Mouse (Mus musculus): ENCODE results near the gene Zeb2.
"Not testable (repeated sequence)": the region's sequence is repeated elsewhere in the genome, so short reads cannot be mapped to it uniquely, and the experiment has no call there.

The Zeb2 gene

DNA sequence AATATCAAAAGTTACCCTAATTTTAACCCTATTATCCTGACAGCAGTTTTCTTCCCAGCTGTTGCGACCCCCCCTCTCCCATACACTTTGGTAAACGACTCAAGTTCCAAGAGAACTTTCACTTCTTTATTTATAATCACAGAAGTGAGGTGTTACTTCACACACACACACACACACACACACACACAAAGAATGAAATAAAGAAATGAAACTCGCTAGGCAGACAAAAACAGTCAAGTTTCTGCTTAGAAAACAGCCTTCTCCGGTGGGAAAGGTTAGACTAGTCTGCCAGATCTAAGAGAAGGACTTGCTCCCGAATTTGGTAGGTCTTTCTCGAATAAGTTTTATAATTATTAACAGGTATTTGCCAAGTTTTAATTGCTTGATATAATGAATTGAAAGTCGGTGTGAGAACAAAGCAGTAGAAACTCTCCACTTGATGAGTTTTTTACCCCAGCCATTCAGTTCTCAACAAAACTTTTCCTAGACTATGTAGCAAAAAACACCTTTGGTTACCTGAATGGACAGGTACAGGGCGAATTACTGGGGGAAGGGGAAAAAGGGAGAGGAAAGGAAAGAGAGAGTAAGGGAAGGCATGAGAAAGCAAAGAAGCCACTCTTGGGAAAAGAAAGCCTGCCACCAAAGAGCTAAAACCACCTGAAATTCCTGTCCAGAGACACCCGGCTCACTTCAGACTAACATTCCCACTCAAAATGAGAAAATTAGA is 5.0 kb downstream of the Zeb2 start:
- DNase-seq (ENCODE audit: low read depth), result no peak

DNA sequence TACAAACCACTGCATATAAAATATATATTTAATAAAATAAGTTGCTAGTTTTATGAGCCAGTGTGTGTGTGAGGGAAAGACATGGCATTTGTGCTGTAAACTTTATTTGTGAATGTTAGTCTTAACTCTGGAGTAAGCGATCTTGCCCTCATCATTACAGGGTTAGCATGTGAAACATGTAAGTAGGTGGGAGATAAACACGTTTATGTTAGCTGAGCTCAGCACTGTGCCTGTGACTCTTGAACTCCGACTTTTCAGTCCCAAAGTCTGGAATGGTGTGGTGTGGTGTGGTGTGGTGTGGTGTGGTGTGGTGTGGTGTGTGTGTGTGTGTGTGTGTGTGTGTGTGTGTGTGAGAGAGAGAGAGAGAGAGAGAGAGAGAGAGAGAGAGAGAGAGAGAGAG is 5.6 kb downstream of the Zeb2 start:
- DNase-seq (ENCODE audit: low read depth), result not testable (repeated sequence)

DNA sequence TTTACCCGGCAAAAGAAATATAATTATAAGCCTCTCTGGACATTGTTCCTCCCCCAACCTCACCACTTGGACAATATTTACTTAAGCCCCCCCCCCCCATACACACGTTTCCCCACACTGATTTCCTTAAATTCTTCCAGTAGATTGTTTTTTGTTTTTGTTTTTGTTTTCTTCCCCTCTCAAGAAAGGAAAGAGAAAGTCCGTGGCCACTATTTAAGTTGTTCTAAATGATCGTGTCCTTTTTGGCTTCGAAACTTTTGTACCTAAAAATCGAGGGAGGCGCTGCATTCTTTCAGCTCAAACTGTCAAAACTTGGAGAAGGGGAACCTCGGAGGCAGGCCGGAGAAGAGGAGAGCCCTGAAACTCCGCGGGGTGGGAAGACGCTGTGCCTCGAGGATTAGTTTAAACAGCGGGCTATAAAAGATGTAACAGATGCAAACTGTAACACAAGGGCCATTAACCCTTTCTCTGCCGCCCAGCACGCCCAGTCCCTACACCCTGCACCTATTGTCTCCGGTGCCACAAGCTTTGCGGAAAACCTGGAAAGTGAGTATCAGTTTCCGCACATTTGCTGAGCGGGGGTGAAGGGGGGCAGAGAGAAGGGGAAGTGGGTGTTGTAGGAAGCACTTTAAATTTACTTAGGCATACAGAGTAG is 6.3 kb downstream of the Zeb2 start:
- DNase-seq (ENCODE audit: low read depth), result no peak

DNA sequence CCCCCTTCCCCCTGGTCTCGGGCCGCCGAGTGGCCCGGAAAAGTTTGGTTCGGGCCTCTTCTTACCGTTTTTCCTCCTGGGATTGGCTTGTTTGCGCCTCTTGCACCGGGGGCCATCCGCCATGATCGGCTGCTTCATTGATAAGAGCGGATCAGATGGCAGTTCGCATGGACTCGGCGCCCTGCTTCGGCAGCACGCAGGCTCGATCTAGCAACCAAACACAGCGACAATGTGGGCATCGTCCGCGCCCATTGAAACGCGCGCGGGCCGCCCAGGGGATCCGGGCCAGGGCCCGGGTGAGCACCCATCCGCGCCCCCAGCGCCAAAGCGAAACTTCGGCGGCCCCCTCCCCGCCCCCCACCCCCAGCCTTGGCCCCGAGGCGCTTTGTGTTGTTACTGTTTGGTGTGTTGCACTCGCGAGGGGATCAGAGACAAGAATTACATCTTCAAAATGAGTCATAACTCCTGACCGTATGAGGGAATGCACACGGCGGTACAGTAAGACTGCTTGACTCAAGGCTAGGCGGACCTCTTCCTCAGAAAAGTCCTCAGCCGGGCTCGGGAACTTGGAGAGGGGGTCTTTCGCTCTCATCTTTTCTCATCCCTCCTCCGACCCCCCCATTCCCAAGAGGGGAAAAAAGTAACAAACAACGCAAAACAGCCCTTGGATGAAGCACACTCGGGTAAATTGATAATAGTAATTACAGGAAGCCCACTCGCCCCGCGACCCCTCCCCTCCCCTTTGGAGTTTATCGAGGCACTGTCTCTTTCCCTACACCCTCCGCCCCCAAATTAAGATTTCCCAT is 7.0 kb downstream of the Zeb2 start:
- no peak for DNase-seq (ENCODE audit: low read depth)

DNA sequence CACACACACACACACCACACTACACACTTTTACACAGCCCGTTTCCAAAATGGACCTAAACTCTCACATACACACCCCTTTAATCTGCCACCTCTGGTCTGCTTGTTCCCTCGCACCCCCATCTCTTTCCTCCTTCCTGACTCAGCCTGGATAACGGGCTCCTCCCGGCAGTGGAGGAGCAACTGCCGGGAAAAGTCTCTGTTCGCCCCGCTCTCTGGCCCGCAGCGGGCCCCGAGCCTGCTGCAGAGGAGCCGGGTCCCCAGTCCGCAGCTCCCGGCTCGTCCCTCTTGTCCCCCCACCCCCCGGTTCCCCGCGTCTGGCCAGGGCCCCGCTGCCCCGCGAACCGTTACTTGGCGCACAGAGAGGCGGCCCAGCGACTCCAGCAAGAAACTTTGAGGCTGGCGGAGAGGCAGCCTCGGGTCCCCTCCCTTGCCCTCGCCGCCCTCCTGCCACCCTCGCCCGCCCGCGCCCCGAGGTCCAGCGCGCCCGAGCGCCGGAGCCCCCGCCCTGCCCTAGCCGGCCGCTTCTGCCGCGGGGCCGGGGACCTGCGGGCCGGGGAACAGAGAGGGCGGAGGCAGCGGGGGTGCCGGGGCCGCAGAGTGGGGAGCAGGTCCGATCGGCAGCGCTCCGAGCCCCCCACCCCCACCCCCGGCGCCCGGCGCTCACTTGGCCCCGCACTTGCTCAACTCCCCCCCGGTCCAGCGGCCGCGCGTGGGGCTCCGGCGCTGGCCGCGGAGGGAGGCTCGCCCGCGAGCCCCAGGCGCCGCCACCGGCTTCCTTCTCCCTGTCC is 7.8 kb downstream of the Zeb2 start:
- no peak for DNase-seq (ENCODE audit: low read depth)

DNA sequence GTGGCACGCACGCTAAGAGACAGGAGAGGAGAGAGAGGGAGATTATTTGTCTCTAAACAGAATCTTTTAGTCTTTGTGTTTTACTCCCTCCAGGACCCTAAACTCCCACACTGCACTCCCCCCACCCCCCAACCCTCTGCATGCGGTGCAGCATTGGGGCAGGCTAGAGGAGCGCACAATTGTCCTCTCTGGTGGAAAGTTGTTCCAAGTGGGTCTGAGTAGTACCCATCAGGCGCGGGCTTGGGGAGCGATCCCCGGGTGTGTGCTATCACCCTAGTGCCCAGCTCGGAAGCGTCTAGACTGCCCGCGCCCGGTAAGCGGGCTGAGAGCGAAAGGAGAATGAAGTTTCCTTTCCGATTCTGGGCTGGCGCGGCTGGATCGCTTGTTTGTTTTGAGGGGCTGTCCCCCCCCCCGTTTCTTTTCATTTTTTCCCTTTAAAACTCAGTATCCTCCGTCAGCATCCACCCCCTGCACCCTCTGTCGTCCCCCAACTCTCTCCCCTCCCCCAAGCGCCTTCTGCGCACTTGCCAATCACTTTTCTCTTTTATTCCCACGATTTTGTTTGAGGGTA is 8.6 kb downstream of the Zeb2 start:
- no peak for DNase-seq (ENCODE audit: low read depth)

DNA sequence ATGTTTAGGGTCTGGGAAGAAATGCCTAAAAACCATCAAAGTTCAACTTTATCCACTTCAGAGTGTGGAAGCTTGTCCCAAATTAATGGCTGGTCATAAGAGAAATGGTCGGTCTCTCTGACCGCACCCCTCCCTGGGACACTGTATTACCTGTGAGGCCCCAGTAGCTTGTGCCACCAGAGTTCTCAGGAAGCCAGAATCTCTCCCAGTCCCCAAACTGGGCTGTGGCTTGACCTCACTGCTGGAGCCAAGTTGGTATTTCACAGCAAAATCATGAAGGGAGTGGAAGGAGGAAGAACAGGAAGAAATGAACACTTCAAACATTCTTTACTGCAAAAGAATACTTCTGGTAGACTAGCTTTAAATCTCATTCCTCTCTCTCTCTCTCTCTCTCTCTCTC is 9.6 kb downstream of the Zeb2 start:
- no peak for DNase-seq (ENCODE audit: low read depth)

DNA sequence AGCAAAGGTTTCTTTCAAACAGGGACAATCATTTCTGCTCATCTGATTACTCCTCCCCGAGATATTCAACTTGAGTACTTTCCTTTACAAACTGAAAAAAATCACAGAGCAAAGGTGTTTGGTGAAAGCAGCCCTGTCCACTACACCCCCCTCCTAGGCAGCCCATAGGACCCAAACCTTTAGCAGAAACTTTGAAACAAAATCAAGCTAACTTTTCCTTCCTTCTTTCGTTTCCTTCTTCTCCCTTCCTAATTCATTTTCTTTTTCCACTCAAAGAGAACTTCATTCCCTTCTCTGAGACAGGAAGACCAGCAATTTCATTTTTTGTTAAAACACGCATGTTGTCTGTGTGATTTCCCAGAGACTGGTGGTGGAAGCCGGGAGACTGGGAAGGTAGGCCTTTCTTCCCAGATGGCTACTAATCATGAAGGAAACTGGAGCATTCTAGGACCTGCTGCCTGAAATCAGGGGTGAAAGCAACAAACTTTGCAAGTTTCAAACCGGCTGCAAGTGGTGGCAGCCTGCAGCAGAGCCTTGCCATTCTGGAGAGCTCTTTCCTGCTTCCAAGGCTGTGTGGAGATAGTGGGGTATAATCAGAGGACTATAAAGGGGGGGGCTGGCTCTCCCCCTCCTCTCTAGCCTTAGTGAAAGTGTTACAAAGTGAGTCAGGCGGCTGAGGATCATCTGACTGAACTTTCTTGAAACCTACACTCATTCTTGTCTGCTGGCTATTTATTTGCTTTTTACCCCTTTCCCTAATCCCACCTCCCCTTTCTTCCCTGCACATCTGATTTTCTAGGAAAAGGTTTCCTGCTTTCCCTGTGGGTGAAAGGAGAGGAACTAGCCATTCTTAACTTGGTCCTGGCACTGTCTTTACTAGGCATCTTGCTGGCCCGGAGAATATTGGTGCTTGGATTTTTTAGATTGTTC is 11.0 kb downstream of the Zeb2 start:
- no peak for DNase-seq (ENCODE audit: low read depth)

DNA sequence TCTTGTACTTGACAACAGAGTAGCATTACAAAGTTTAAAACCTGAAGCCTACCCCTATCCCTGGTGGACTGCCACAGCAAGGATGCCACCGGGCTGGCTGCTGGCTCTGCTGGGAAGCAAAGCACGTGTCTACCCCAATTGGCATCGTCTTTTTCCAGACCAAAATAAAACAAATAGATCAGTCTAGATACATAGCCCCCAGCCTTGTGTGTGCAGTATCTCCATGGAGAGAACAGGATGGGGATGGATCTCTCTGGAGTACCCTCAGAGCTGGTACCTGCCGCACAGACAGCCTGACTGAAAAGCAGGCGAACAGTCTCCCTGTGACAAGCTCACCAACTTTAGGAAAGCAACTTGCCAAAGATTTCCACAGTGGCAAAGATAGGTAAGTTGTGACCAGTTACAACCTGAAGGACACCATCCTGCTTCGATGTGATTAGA is 11.9 kb downstream of the Zeb2 start:
- no peak for DNase-seq (ENCODE audit: low read depth)

DNA sequence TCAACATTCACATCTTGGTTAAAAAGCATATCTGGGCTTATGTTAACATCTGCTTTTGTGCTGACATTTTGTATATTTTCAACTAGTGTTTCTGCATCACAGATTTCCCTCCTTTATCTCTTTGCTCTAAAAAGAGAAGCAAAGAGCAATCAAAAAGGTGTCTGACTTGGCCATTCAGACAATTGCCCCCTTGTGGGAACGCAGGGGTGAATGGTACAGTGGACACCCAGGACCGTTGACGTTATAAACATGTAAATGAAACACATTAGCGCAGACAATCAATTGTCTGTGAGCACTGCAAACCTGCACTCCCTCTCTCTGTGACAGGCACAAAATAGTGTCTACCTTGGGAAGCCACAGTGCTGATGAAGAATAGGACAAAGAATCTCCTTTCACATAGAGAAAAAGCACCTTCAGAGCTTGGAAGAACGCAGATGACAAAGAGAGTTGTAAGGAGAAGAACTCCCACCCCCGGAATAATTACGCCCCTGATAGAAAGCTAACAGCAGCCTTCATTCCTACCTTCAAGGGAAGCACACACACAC is 12.6 kb downstream of the Zeb2 start:
- DNase-seq (ENCODE audit: low read depth), result no peak

DNA sequence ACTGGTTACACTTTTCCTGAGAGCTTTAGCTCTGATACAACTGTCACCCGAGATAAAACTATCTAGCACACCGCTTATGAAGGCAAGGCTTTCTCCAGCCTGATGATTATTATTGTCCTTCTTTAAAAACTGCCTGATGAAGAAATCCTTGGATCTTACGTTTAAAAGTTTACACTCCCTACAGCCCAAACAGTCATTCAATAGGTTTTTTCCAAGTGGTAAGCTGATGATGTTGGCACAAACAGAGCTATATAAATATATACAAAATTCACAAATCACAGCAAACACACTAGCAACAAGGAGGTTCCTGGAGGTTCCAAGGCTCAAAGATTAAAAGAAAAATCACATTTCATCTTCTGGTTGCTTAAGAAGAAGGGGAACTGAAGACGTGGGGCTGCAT is 13.1 kb downstream of the Zeb2 start:
- DNase-seq (ENCODE audit: low read depth), result no peak

DNA sequence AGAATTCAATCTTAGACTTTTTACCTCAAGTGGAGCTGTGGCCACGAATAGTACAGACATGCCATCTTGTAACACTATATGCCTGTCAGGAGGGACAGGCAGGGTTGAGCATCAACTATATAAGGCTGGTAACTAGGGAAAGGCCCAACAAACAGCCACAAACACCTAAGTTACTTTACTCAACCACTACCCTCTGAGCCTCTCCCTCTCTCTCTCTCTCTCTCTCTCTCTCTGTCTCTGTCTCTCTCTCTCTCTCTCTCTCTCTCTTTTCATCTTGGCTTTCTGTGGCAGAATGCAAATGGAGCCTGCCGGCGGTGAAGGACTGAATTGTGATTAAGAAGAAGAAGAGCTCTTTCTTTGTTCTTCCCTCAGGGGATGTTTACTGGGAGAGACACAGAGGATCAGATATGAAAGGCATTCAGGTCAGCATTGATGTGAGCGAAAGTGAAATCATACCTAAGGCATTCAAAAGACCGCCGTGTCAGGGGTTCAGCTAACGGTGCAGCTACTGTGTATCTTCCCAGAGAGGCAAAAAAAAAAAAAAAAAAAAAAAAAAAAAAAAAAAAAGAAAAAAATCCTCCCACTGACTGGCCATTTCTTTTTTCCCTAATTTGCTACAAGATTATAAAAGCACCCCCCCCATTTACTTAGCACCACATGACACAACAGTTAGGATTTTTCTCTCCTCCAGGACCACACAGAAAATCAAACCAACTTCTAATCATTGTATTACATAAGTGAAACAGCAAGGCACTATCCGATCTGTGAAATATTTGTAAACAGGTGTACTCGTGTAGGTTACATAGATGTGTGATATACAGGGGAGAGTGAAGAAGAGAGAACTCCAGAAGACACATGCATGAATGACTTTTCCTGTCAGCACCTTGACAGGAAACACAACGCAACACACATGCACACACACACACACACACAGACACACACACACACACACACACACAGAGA is 13.9 kb downstream of the Zeb2 start:
- no peak for DNase-seq (ENCODE audit: low read depth)

DNA sequence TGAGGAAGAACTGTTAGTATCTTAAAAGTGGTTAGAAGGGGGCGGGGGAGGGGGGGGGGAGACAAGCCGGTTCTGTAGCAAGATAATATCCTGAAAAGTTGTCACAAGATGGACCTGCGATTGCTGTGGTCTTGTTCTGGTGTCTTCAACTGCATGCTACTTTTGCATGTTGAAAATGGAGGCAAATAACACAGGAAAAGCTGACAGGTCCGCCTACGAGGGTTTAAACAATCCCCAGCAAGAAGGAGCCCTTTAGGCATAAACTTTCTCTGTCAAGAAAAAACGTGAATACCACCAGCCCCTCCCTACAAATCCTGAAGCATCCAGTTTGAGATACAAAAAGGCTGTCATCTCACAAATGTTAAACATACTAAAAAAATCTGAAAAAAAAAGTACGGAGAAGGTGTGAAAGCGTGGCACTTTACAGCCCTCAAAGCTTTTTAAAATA is 15.0 kb downstream of the Zeb2 start:
- DNase-seq (ENCODE audit: low read depth), result no peak

DNA sequence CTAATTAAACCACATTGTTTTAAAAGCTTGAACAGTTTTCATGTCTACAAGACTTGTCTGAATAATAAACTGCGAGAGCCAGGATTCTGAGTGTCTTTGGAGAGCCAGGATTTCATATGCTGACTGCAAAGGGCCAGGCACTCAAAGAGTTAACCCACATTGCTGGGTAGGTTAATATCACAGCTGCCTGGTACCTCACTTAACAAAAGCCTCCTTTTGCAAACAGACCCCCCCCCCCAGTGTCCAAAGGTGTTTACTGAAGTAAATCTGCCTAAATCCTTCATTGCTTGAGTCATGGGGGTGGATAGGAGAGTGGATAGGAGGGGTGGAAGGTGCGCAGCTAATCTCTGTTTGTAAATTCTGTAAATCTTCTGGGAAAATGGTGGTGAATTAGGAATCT is 15.6 kb downstream of the Zeb2 start:
- DNase-seq (ENCODE audit: low read depth), result no peak

DNA sequence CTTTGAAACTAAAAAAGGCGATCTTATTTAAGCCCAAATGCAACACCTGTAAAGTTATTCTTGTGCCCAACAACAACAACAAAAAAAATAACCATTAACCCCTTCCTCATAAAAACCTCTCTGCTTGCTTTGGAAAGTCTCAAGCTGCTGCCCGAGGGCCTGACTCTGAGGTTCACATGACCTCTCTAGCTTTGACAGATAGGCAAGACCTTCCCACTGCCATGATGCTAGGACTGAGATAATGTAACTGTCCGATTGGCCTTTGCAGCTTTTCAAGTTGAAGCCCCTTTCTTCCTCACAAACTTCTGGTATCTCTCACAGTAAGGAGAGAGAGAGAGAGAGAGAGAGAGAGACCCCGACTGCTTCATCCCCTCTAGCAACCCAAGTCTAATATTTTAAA is 16.2 kb downstream of the Zeb2 start:
- DNase-seq (ENCODE audit: low read depth), result no peak

DNA sequence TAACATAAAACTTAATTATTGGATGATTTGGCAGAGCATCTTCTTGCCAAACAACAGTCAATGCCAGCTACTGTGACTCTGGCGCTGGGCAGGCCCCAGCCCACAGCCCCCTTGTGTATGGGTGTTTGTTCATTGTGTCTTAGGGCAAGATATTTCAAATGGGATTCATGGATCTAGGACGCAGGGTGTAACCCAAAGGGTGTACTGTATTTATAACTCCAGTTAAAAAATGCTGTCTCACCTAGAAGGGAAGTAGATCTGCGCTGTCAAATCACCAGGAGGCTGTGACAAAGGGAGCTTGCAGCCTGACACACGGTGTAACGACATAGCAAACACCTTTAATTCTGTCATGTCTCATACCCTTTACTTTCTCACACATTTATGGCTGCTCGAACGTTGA is 16.6 kb downstream of the Zeb2 start:
- no peak for DNase-seq (ENCODE audit: low read depth)

DNA sequence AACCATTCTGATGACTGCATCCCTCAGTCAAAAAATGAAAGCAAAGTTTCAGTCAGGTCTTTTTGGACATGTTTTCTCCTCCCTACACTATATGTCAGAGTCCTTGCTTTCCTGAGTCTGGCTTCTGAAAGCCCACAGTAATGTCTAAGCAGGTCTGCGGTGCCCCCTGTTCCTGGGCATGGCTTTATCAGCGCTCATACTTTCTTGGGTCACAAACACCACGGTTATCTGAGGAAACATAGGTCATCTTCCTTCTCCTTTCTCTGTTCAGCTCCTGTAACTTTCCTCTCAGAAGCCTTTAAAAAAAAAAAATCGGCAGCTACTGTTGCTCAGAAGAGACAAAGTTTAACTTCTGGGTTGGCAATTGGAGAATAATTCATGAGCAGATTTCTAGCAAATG is 17.2 kb downstream of the Zeb2 start:
- DNase-seq (ENCODE audit: low read depth), result no peak

DNA sequence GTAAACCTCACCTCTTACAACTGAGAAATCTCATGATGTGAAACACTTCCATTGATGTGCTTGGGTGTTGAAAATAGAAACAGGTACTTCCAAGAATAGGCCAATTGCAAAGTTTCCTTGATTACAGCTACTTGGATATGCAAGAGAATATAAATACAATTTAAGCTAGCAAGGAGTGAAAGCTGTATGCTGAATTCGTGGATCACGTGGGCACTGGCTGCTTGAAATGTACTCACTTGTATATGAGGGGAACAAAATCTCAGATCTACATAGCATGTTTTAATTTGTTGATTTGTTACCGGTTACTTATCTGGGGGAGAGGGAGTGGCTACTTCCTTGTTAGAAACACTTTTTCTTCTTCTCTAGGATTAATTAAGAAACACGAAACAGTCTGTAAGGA is 18.1 kb downstream of the Zeb2 start:
- DNase-seq (ENCODE audit: low read depth), result no peak

DNA sequence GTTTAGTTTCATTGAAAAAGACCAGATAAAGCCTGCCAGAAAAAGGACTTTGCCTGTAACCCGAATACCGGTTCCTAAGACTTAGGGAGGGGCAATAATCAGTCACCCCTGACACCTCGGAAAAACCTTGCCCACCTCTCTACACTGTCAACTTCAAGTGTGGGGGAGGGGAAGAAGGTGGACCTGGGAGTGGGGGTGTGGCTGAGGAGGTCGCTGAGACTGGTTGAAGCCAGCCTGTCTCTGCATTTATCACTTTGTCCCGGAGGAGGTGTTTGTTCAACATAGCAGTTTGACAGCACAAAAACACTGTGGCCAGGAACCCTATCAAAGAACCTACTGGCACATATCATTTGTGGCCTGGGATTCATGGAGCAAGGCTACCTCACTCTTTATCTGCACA is 19.2 kb downstream of the Zeb2 start:
- no peak for DNase-seq (ENCODE audit: low read depth)
